In genomic region chr10:81152609-81153008, GRCm38 (mm10) we compare ENCODE assay signal across 14 mouse cellular contexts. TPM values are rescaled to one million over a fixed set of nuclear protein-coding genes. Genes with fewer than 3 reads are reported as not detected.
A peak's percentile ranks its signal among the peaks of the same experiment; 100 is the strongest.
DNase-seq lines count a peak whose midpoint lies in the region; ATAC-seq and TF ChIP-seq lines count a peak whose summit lies in the region.
"Had no signal": no experiment of that assay in that cellular context is flagged by ENCODE, and none has a peak within 500 bp of the region (broad histone marks: within the 10 kb centered on the region; RNA-seq: fewer than 3 reads in every experiment).

No protein-coding gene starts in this region.

- 0 out of 2 replicates have a peak, but pooled peaks have one; percentile 6 for TF ChIP-seq POLR2A in cortical plate, adult 2 months (IDR thresholded peaks at IDR 0.05; ENCODE audit: extremely low read depth, insufficient read depth, low read length)

- peaks cover 78% of the 10 kb centered on the region for H3K36me3 ChIP-seq in kidney, embryonic 16.5 days (ENCODE audit: insufficient read depth, low read length)
- H3K36me3 ChIP-seq in liver, embryonic 14.5 days (replicated peaks; ENCODE audit: control insufficient read depth, insufficient read depth, low read depth), result peaks cover 76% of the 10 kb centered on the region

- no peak for DNase-seq in frontal cortex, adult 2 months (ENCODE audit: extremely low spot score in 1 of 2, low spot score in 1 of 2)
- no peak for DNase-seq in kidney, postnatal 4 days
- DNase-seq in liver, embryonic 14.5 days (ENCODE audit: low read depth in 3 of 3, low spot score in 3 of 3), result no peak
- DNase-seq in layer of hippocampus, postnatal 14 days (ENCODE audit: low spot score in 2 of 2), result no peak
- no peak for DNase-seq in layer of hippocampus, adult 11-12 months (ENCODE audit: low spot score)
- DNase-seq: cerebellum, postnatal 36 days; kidney, postnatal 14 days; left cerebral cortex, postnatal 4 days; thymus, adult 2 months had no signal

- peak overlapping the region; percentile 68 for H3K27ac ChIP-seq in kidney, embryonic 16.5 days (ENCODE audit: low read length)
- H3K27ac ChIP-seq in cortical plate, adult 2 months (ENCODE audit: insufficient read depth, low read length), result no peak overlapping the region
- H3K27ac ChIP-seq in liver, embryonic 14.5 days, result no peak overlapping the region

- no peaks in the 10 kb centered on the region for H3K9me3 ChIP-seq in kidney, embryonic 16.5 days (ENCODE audit: low read length)
- H3K9me3 ChIP-seq in liver, embryonic 14.5 days (ENCODE audit: control insufficient read depth, low read length), result no peaks in the 10 kb centered on the region
- H3K9me3 ChIP-seq: forebrain, embryonic 13.5 days had no signal

- no peak overlapping the region for H3K4me3 ChIP-seq in kidney, embryonic 16.5 days (ENCODE audit: low read length)
- no peak overlapping the region for H3K4me3 ChIP-seq in cortical plate, adult 2 months (ENCODE audit: insufficient read depth, low read length)
- no peak overlapping the region for H3K4me3 ChIP-seq in liver, embryonic 14.5 days (ENCODE audit: insufficient read depth in 1 of 2, low read depth in 2 of 2, low read length in 2 of 2)
- H3K4me3 ChIP-seq: forebrain, embryonic 13.5 days had no signal

- TF ChIP-seq EP300 in liver, embryonic 14.5 days (IDR thresholded peaks at IDR 0.05; ENCODE audit: low read depth), result no peak

- H3K4me2 ChIP-seq in kidney, embryonic 16.5 days (replicated peaks; ENCODE audit: low read depth, low read length), result no peak overlapping the region
- no peak overlapping the region for H3K4me2 ChIP-seq in liver, embryonic 14.5 days (ENCODE audit: low read depth)
- H3K4me2 ChIP-seq: forebrain, embryonic 13.5 days had no signal

- ATAC-seq in frontal cortex, adult (ENCODE audit: low TSS enrichment), result 0 out of 2 replicates have a peak, but pooled peaks have one; percentile 15
- 0 out of 2 replicates have a peak, but pooled peaks have one; percentile 12 for ATAC-seq in kidney, embryonic 16.5 days (ENCODE audit: low FRiP score, low TSS enrichment)
- ATAC-seq in liver, embryonic 14.5 days (ENCODE audit: insufficient read depth), result peak; percentile 5; the same call in 1 of the 2 replicates
- ATAC-seq: forebrain, embryonic 13.5 days had no signal

- H3K4me1 ChIP-seq in kidney, embryonic 16.5 days (ENCODE audit: insufficient read depth, low read length), result peaks cover 5% of the 10 kb centered on the region; the same call in 1 of the 2 replicates
- no peaks in the 10 kb centered on the region for H3K4me1 ChIP-seq in cortical plate, adult 2 months (ENCODE audit: control insufficient read depth, insufficient read depth, low read length)
- peaks cover 0 to 3% of the 10 kb centered on the region in 2 experiments; a peak in 1 of 4 replicates for H3K4me1 ChIP-seq in liver, embryonic 14.5 days (replicated peaks; ENCODE audit: control insufficient read depth in 2 of 2, insufficient read depth in 2 of 2, low read length in 1 of 2)
- H3K4me1 ChIP-seq: forebrain, embryonic 13.5 days had no signal

- TF ChIP-seq CTCF in cortical plate, adult 2 months (IDR thresholded peaks at IDR 0.05; ENCODE audit: extremely low read depth, insufficient read depth, low read length), result no peak
- no peak for TF ChIP-seq CTCF in liver, embryonic 14.5 days (IDR thresholded peaks at IDR 0.05; ENCODE audit: low read depth)

- H3K27me3 ChIP-seq in kidney, embryonic 16.5 days (ENCODE audit: insufficient read depth, low read length), result no peaks in the 10 kb centered on the region
- H3K27me3 ChIP-seq in liver, embryonic 14.5 days (ENCODE audit: control insufficient read depth, insufficient read depth, low read length), result no peaks in the 10 kb centered on the region
- H3K27me3 ChIP-seq: forebrain, embryonic 13.5 days had no signal

- H3K9ac ChIP-seq in kidney, embryonic 16.5 days (replicated peaks; ENCODE audit: low read length), result peak overlapping the region; percentile 37
- no peak overlapping the region for H3K9ac ChIP-seq in liver, embryonic 14.5 days (replicated peaks)
- H3K9ac ChIP-seq: forebrain, embryonic 13.5 days had no signal

- 64% methylated on average over 12 of the region's 12 CpGs for WGBS in kidney, embryonic 16.5 days
- WGBS in liver, embryonic 14.5 days (ENCODE audit: insufficient replicate concordance), result 49% methylated on average over 12 of the region's 12 CpGs

RNA-seq across cellular contexts. Expression of gene Pias4, which starts 15.1 kb away (rescaled TPM):
- 25.7 and 27.4 TPM in 2 replicates for polyA plus RNA-seq in frontal cortex, adult 2 months (2012; rRNA removed)
- 51.0 and 56.2 TPM in 2 replicates for polyA plus RNA-seq in kidney, embryonic 16.5 days (2015; fragmentation: Nextera tagmentation; extraction: Ambion mirVana)
- polyA plus RNA-seq in cortical plate, adult 2 months (2012; rRNA removed), result 21.3 and 22.5 TPM in 2 replicates
- 11.2 and 13.2 TPM in 2 replicates for polyA plus RNA-seq in liver, embryonic 14.5 days (2012; rRNA removed)
- polyA plus RNA-seq in liver, embryonic 14.5 days (2014; fragmentation: Nextera tagmentation; extraction: Ambion mirVana), result 14.9 and 19.0 TPM in 2 replicates
- 10 to 100 TPM; 25.9 to 28.1 TPM for total RNA-seq in layer of hippocampus, postnatal 14 days (2021)

RNA-seq across cellular contexts. Expression of gene Zbtb7a, which starts 17.6 kb away (rescaled TPM):
- polyA plus RNA-seq in frontal cortex, adult 2 months (2012; rRNA removed), result 45.1 and 46.0 TPM in 2 replicates
- polyA plus RNA-seq in kidney, embryonic 16.5 days (2015; fragmentation: Nextera tagmentation; extraction: Ambion mirVana), result 24.4 and 25.2 TPM in 2 replicates
- polyA plus RNA-seq in cortical plate, adult 2 months (2012; rRNA removed), result 46.9 and 49.9 TPM in 2 replicates
- 15.2 and 16.3 TPM in 2 replicates for polyA plus RNA-seq in liver, embryonic 14.5 days (2012; rRNA removed)
- polyA plus RNA-seq in liver, embryonic 14.5 days (2014; fragmentation: Nextera tagmentation; extraction: Ambion mirVana), result 25.1 and 30.8 TPM in 2 replicates
- 10 to 100 TPM; 61.6 to 63.6 TPM for total RNA-seq in layer of hippocampus, postnatal 14 days (2021)

RNA-seq across cellular contexts. Expression of gene Eef2, which starts 23.8 kb away (rescaled TPM):
- 1,035 and 1,113 TPM in 2 replicates for polyA plus RNA-seq in frontal cortex, adult 2 months (2012; rRNA removed)
- 663 and 672 TPM in 2 replicates for polyA plus RNA-seq in kidney, embryonic 16.5 days (2015; fragmentation: Nextera tagmentation; extraction: Ambion mirVana)
- polyA plus RNA-seq in cortical plate, adult 2 months (2012; rRNA removed), result 1,040 and 1,088 TPM in 2 replicates
- 476 and 570 TPM in 2 replicates for polyA plus RNA-seq in liver, embryonic 14.5 days (2012; rRNA removed)
- 233 and 270 TPM in 2 replicates for polyA plus RNA-seq in liver, embryonic 14.5 days (2014; fragmentation: Nextera tagmentation; extraction: Ambion mirVana)
- 1,000 to 10,000 TPM; 1,016 to 1,032 TPM for total RNA-seq in layer of hippocampus, postnatal 14 days (2021)

RNA-seq across cellular contexts. Expression of gene Dapk3, which starts 30.2 kb away (rescaled TPM):
- polyA plus RNA-seq in frontal cortex, adult 2 months (2012; rRNA removed), result 75.3 and 76.8 TPM in 2 replicates
- 38.4 and 39.3 TPM in 2 replicates for polyA plus RNA-seq in kidney, embryonic 16.5 days (2015; fragmentation: Nextera tagmentation; extraction: Ambion mirVana)
- polyA plus RNA-seq in cortical plate, adult 2 months (2012; rRNA removed), result 71.2 and 77.1 TPM in 2 replicates
- 16.6 and 17.6 TPM in 2 replicates for polyA plus RNA-seq in liver, embryonic 14.5 days (2012; rRNA removed)
- polyA plus RNA-seq in liver, embryonic 14.5 days (2014; fragmentation: Nextera tagmentation; extraction: Ambion mirVana), result 13.0 and 16.5 TPM in 2 replicates
- total RNA-seq in layer of hippocampus, postnatal 14 days (2021), result 10 to 100 TPM; 59.7 to 60.4 TPM

RNA-seq across cellular contexts. Expression of gene 4930442H23Rik, which starts 31.0 kb away (rescaled TPM):
- not detected in 2 replicates for polyA plus RNA-seq in frontal cortex, adult 2 months (2012; rRNA removed)
- polyA plus RNA-seq in kidney, embryonic 16.5 days (2015; fragmentation: Nextera tagmentation; extraction: Ambion mirVana), result not detected in 2 replicates
- not detected in 2 replicates for polyA plus RNA-seq in cortical plate, adult 2 months (2012; rRNA removed)
- polyA plus RNA-seq in liver, embryonic 14.5 days (2012; rRNA removed), result not detected in 2 replicates
- not detected in 2 replicates for polyA plus RNA-seq in liver, embryonic 14.5 days (2014; fragmentation: Nextera tagmentation; extraction: Ambion mirVana)
- total RNA-seq in layer of hippocampus, postnatal 14 days (2021), result not detected
- total RNA-seq: gastrocnemius, postnatal 4 days; left cerebral cortex, postnatal 4 days had no signal
- polyA plus RNA-seq: forebrain, embryonic 13.5 days; thymus, adult 2 months had no signal
